Mouse (Mus musculus) stomach, postnatal 0 days (tissue): ENCODE data around the gene Cldnd2. TPM values are rescaled to one million over a fixed set of nuclear protein-coding genes. Genes with fewer than 3 reads are reported as not detected.
A peak's percentile ranks its signal among the peaks of the same experiment; 100 is the strongest.

Experiments used
- ATAC-seq: fragments of 200-750 bp; cut with Nextera tagmentation; 2 replicates; pipeline ENCODE4 v1.8.0; 2017; ENCODE audit not compliant: low FRiP score, low TSS enrichment
- DNase-seq: peaks from one replicate; pipeline ENCODE4 v3.0.0-alpha.2; 2016; ENCODE audit warnings: low spot score
- H3K27ac ChIP-seq: fragments of 300-500 bp; sonication (generic); replicated peaks from 2 replicates; pipeline ENCODE4 v1.5.1; 2014; ENCODE audit warnings: mild to moderate bottlenecking, control low read depth
- H3K27me3 ChIP-seq: fragments of 300-500 bp; sonication (generic); 2 replicates; pipeline ENCODE4 v1.6.1; 2014; ENCODE audit warnings: low read length; ENCODE audit not compliant: control insufficient read depth, insufficient read depth
- H3K36me3 ChIP-seq: fragments of 300-500 bp; sonication (generic); 2 replicates; pipeline ENCODE4 v1.6.1; 2014; ENCODE audit warnings: low read length, mixed read lengths; ENCODE audit not compliant: control insufficient read depth, insufficient read depth
- H3K4me1 ChIP-seq: fragments of 300-500 bp; sonication (generic); replicated peaks from 2 replicates; pipeline ENCODE4 v1.6.1; 2014; ENCODE audit warnings: antibody characterized with exemption; ENCODE audit not compliant: control insufficient read depth, insufficient read depth
- H3K4me2 ChIP-seq: fragments of 300-500 bp; sonication (generic); replicated peaks from 2 replicates; pipeline ENCODE4 v1.6.1; 2014; ENCODE audit warnings: low read depth, mild to moderate bottlenecking, control low read depth, moderate library complexity
- H3K4me3 ChIP-seq: fragments of 300-500 bp; sonication (generic); 2 replicates; pipeline ENCODE4 v1.5.1; 2014; ENCODE audit warnings: low read depth, low read length, control low read depth
- H3K9ac ChIP-seq: fragments of 300-500 bp; sonication (generic); 2 replicates; pipeline ENCODE4 v1.6.1; 2014; ENCODE audit warnings: mild to moderate bottlenecking, low read length, control low read depth, mixed read lengths
- H3K9me3 ChIP-seq: fragments of 300-500 bp; sonication (generic); 2 replicates; pipeline ENCODE4 v1.6.1; 2016; ENCODE audit warnings: low read length; ENCODE audit not compliant: control insufficient read depth
- CTCF ChIP-seq: IDR thresholded peaks from 2 replicates; pipeline ENCODE4 v1.5.1; 2016; ENCODE audit warnings: antibody characterized with exemption, low read depth, mild to moderate bottlenecking, moderate library complexity
- EP300 ChIP-seq: optimal IDR thresholded peaks from 2 replicates; pipeline ENCODE3; 2016; ENCODE audit warnings: antibody characterized with exemption
- WGBS: fragments of 180-500 bp; shearing (Covaris S2); extraction: QIAGEN DNeasy Blood & Tissue Kit; methylation state at CpG from one replicate; pipeline ENCODE4 v1.1.7; 2014; 5-methylcytosine and 5-hydroxymethylcytosine counted together
- polyA plus RNA-seq: library from polyadenylated mRNA; unstranded; fragments of >200 nt; fragmentation: Nextera tagmentation; extraction: Ambion mirVana; gene quantifications from 2 replicates; pipeline ENCODE4 v1.2.1, GENCODE M21; 2015

Gene Cldnd2
- polyA plus RNA-seq, 1 experiment from 2014 or later: not detected

- H3K4me3 ChIP-seq: no peak overlapping the region
- no peaks in the 10 kb centered on the region for H3K27me3 ChIP-seq
- no peak overlapping the region for H3K9ac ChIP-seq
- DNase-seq: peak; percentile 37
- no peaks in the 10 kb centered on the region for H3K9me3 ChIP-seq
- peak; percentile 38 for ATAC-seq
- no peak overlapping the region for H3K27ac ChIP-seq
- TF ChIP-seq CTCF: peak; percentile 17; the same call in 1 of the 2 replicates
- no peak for TF ChIP-seq EP300
- H3K36me3 ChIP-seq: peaks cover 14% of the 10 kb centered on the region
- no peaks in the 10 kb centered on the region for H3K4me1 ChIP-seq
- WGBS: 86% methylated on average over 11 of the region's 11 CpGs
- H3K4me2 ChIP-seq: no peak overlapping the region
Observed at GRCm38 (mm10) chr7:43451726-43452125, 11.1 kb downstream of the Cldnd2 start.

GRCm38 (mm10) chr7:43452609-43453008 is 12.0 kb downstream of the Cldnd2 start:
- Histone ChIP-seq H3K27me3 (no peaks in the 10 kb centered on the region), H3K4me3 (no peak overlapping the region), H3K9ac (no peak overlapping the region), H3K9me3 (no peaks in the 10 kb centered on the region), H3K27ac (peak overlapping the region; percentile 71), H3K4me2 (no peak overlapping the region), H3K36me3 (peaks cover 14% of the 10 kb centered on the region), H3K4me1 (no peaks in the 10 kb centered on the region)
- ATAC-seq: peak; percentile 35; the same call in 1 of the 2 replicates
- WGBS: 41% methylated on average over 4 of the region's 4 CpGs
- peak; percentile 45 for DNase-seq
- peak; percentile 64 for TF ChIP-seq CTCF
- TF ChIP-seq EP300: no peak

DNA sequence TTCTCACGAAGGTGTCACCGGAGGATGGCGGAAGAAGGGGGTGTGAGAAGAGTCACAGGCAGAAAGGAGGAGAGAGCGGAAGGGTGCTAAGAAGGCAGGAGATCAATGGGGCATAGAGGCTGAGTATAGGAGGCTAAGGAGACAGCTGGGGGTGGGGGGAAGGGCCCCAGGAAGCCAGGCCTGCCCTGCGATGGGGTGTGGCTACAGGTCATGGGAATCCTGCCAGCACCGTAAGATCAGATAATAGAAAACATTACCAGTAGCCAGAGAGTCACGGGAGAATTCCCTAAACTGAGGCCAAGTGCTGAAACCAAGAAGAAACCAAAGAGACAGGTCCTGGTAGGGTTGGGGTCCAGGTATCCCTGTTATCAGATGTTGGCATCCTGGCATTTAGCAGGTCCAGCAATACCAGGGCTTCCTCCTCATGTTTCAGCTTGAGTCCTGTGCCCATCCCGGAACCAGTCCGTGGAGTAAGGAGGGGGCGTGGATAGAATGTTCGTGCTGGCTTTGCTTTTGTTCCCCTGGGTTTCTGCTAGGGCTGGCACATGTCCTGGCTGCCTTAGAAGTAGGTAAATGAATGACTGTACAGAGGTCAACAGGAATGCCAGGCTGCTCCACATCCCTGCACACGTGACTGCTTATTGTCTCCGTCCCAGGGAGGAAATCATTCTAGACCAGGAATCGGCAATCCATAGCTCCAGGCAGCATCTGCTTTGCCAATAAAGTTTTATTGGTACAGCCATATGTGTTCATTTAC is 13.2 kb downstream of the Cldnd2 start:
- peaks cover 14% of the 10 kb centered on the region for H3K36me3 ChIP-seq
- no peak overlapping the region for H3K9ac ChIP-seq
- H3K4me2 ChIP-seq: no peak overlapping the region
- no peaks in the 10 kb centered on the region for H3K27me3 ChIP-seq
- peak overlapping the region; percentile 71 for H3K27ac ChIP-seq
- ATAC-seq (peak; percentile 55), DNase-seq (peak; percentile 31)
- no peaks in the 10 kb centered on the region for H3K9me3 ChIP-seq
- no peaks in the 10 kb centered on the region for H3K4me1 ChIP-seq
- TF ChIP-seq CTCF: no peak
- no peak for TF ChIP-seq EP300
- 72% methylated on average over 14 of the region's 14 CpGs for WGBS
- H3K4me3 ChIP-seq: no peak overlapping the region

GRCm38 (mm10) chr7:43454371-43454770 is 13.8 kb downstream of the Cldnd2 start:
- no peaks in the 10 kb centered on the region for H3K27me3 ChIP-seq
- H3K27ac ChIP-seq: peak overlapping the region; percentile 71
- no peaks in the 10 kb centered on the region for H3K9me3 ChIP-seq
- WGBS: 82% methylated on average over 6 of the region's 6 CpGs
- H3K36me3 ChIP-seq: peaks cover 14% of the 10 kb centered on the region
- peak; percentile 4; the same call in 1 of the 2 replicates for ATAC-seq
- no peak overlapping the region for H3K4me3 ChIP-seq
- DNase-seq: no peak
- H3K9ac ChIP-seq: no peak overlapping the region
- H3K4me1 ChIP-seq: no peaks in the 10 kb centered on the region
- no peak overlapping the region for H3K4me2 ChIP-seq
- TF ChIP-seq CTCF (no peak), EP300 (no peak)

DNA sequence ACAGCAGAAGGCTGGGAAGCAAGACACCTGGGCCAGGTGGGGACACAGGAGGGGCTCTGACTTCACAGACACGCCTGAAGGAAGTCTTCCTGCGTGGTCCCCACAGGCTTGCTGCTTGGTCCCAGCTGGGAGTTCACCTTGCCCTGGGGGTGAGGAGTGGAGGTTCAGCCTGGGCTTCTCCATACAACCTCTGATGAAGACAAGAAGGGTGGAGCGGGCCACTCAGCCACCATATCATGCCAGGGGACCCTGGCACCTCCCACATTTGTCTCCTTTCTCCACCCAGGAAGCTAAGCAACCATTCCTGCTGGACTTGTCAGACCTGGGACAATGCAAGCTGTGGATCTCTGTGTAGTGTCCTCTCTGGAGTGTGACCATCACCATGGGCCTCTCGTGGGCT is 22.3 kb downstream of the Cldnd2 start, which contains the start of gene Vsig10l:
Vsig10l (plus strand) TSS at position 301 of the 400 bp plus-strand sequence.
- H3K9me3 ChIP-seq: no peaks in the 10 kb centered on the region
- no peaks in the 10 kb centered on the region for H3K36me3 ChIP-seq
- no peak within 1 kb of the TSS for H3K4me2 ChIP-seq
- ATAC-seq: no peak
- DNase-seq: no peak
- 0 out of 2 replicates have a peak, but pooled peaks cover 2% of the 10 kb centered on the region for H3K4me1 ChIP-seq
- H3K4me3 ChIP-seq: no peak within 1 kb of the TSS
- H3K9ac ChIP-seq: 0 out of 2 replicates have a peak within 1 kb of the TSS, but pooled peaks have one; percentile 23
- H3K27ac ChIP-seq: peak within 1 kb of the TSS; percentile 63; the same call in 1 of the 2 replicates
- 59% methylated on average over 4 of the region's 4 CpGs for WGBS
- peak; percentile 61 for TF ChIP-seq EP300
- TF ChIP-seq CTCF: no peak
- no peaks in the 10 kb centered on the region for H3K27me3 ChIP-seq

- Histone ChIP-seq H3K4me1 (0 out of 2 replicates have a peak, but pooled peaks cover 2% of the 10 kb centered on the region), H3K9me3 (no peaks in the 10 kb centered on the region), H3K36me3 (no peaks in the 10 kb centered on the region), H3K4me2 (no peak overlapping the region), H3K9ac (0 out of 2 replicates have a peak overlapping the region, but pooled peaks have one; percentile 23), H3K27me3 (no peaks in the 10 kb centered on the region), H3K27ac (no peak overlapping the region), H3K4me3 (no peak overlapping the region)
- no peak for TF ChIP-seq CTCF
- TF ChIP-seq EP300: no peak
- 73% methylated on average over 7 of the region's 7 CpGs for WGBS
- ATAC-seq: no peak
- no peak for DNase-seq
Observed at GRCm38 (mm10) chr7:43463976-43464375, 23.4 kb downstream of the Cldnd2 start.
